Mouse (Mus musculus): ENCODE measurements around the gene Tbl3. TPM values are rescaled to one million over a fixed set of nuclear protein-coding genes. Genes with fewer than 3 reads are reported as not detected.
"Not testable (repeated sequence)": the region's sequence is repeated elsewhere in the genome, so short reads cannot be mapped to it uniquely, and the experiment has no call there.

The Tbl3 gene
- polyA plus RNA-seq, 1 experiment from 2014 or later = 50.5 TPM

GRCm38 (mm10) chr17:24718938-24719337 is 11.5 kb upstream of the Tbl3 start:
- ATAC-seq (replicated peaks; ENCODE audit: low FRiP score, low read depth); H3K27me3 ChIP-seq (ENCODE audit: insufficient read depth, low read length); DNase-seq (ENCODE audit: low spot score); H3K4me1 ChIP-seq (replicated peaks; ENCODE audit: insufficient read depth, low read length); H3K9me3 ChIP-seq (replicated peaks; ENCODE audit: low read length); H3K27ac ChIP-seq: not testable (repeated sequence)
- Histone ChIP-seq H3K36me3 (ENCODE audit: insufficient read depth, low read length) (peaks cover 21% of the 10 kb centered on the region; the same call in 1 of the 2 replicates), H3K9ac (ENCODE audit: low read depth, low read length) (peak overlapping the region; percentile 94), H3K4me3 (replicated peaks; ENCODE audit: low read depth, low read length) (peak overlapping the region; percentile 82), H3K4me2 (ENCODE audit: low read length) (peak overlapping the region; percentile 58)
- WGBS = 55% methylated on average over 5 of the region's 5 CpGs
- peak; percentile 36; the same call in 1 of the 2 replicates for TF ChIP-seq CTCF (IDR thresholded peaks at IDR 0.05; ENCODE audit: low read depth)

GRCm38 (mm10) chr17:24717943-24718342 is 10.5 kb upstream of the Tbl3 start, which contains the start of the genes Rnf151 and Rps2:
Rnf151 (minus strand) TSS chr17:24718063.
Rps2 (plus strand) TSS chr17:24718116.
- ATAC-seq (replicated peaks; ENCODE audit: low FRiP score, low read depth) = no peak
- Histone ChIP-seq H3K27ac (no peak within 1 kb of the TSS), H3K9ac (ENCODE audit: low read depth, low read length) (peak within 1 kb of the TSS; percentile 94), H3K9me3 (replicated peaks; ENCODE audit: low read length) (no peaks in the 10 kb centered on the region), H3K27me3 (ENCODE audit: insufficient read depth, low read length) (no peaks in the 10 kb centered on the region), H3K36me3 (ENCODE audit: insufficient read depth, low read length) (peaks cover 21% of the 10 kb centered on the region; the same call in 1 of the 2 replicates), H3K4me2 (ENCODE audit: low read length) (peak within 1 kb of the TSS; percentile 58), H3K4me1 (replicated peaks; ENCODE audit: insufficient read depth, low read length) (peaks cover 8% of the 10 kb centered on the region), H3K4me3 (replicated peaks; ENCODE audit: low read depth, low read length) (peak within 1 kb of the TSS; percentile 82; the same call in 1 of the 2 replicates)
- no peak for TF ChIP-seq CTCF (IDR thresholded peaks at IDR 0.05; ENCODE audit: low read depth)
- DNase-seq (ENCODE audit: low spot score) = no peak
- 75% methylated on average over 4 of the region's 4 CpGs for WGBS

- H3K9me3 ChIP-seq (replicated peaks; ENCODE audit: low read length) = no peaks in the 10 kb centered on the region
- H3K9ac ChIP-seq (ENCODE audit: low read depth, low read length) = no peak overlapping the region
- DNase-seq (ENCODE audit: low spot score) (no peak), ATAC-seq (replicated peaks; ENCODE audit: low FRiP score, low read depth) (no peak)
- H3K4me3 ChIP-seq (replicated peaks; ENCODE audit: low read depth, low read length) = no peak overlapping the region
- H3K27me3 ChIP-seq (ENCODE audit: insufficient read depth, low read length) = no peaks in the 10 kb centered on the region
- 0 out of 2 replicates have a peak, but pooled peaks cover 7% of the 10 kb centered on the region for H3K36me3 ChIP-seq (ENCODE audit: insufficient read depth, low read length)
- no peak overlapping the region for H3K4me2 ChIP-seq (ENCODE audit: low read length)
- H3K27ac ChIP-seq = peak overlapping the region; percentile 65; the same call in 1 of the 2 replicates
- peaks cover under 1% of the 10 kb centered on the region for H3K4me1 ChIP-seq (replicated peaks; ENCODE audit: insufficient read depth, low read length)
- TF ChIP-seq CTCF (IDR thresholded peaks at IDR 0.05; ENCODE audit: low read depth) = no peak
- WGBS = 93% methylated on average over 15 of the region's 15 CpGs
Measured at GRCm38 (mm10) chr17:24716166-24716682, 8.8 kb upstream of the Tbl3 start.

- no peaks in the 10 kb centered on the region for H3K27me3 ChIP-seq (ENCODE audit: insufficient read depth, low read length)
- H3K9me3 ChIP-seq (replicated peaks; ENCODE audit: low read length) = no peaks in the 10 kb centered on the region
- no peak overlapping the region for H3K4me3 ChIP-seq (replicated peaks; ENCODE audit: low read depth, low read length)
- peak overlapping the region; percentile 65 for H3K27ac ChIP-seq
- ATAC-seq (replicated peaks; ENCODE audit: low FRiP score, low read depth) = no peak
- no peak overlapping the region for H3K4me2 ChIP-seq (ENCODE audit: low read length)
- H3K4me1 ChIP-seq (replicated peaks; ENCODE audit: insufficient read depth, low read length) = no peaks in the 10 kb centered on the region
- 43% methylated on average over 6 of the region's 6 CpGs for WGBS
- H3K9ac ChIP-seq (ENCODE audit: low read depth, low read length) = no peak overlapping the region
- no peak for TF ChIP-seq CTCF (IDR thresholded peaks at IDR 0.05; ENCODE audit: low read depth)
- DNase-seq (ENCODE audit: low spot score) = peak; percentile 57
- 0 out of 2 replicates have a peak, but pooled peaks cover 6% of the 10 kb centered on the region for H3K36me3 ChIP-seq (ENCODE audit: insufficient read depth, low read length)
Measured at GRCm38 (mm10) chr17:24715556-24715955, 8.1 kb upstream of the Tbl3 start.

GRCm38 (mm10) chr17:24708646-24709045 is 1.2 kb upstream of the Tbl3 start:
- ATAC-seq (replicated peaks; ENCODE audit: low FRiP score, low read depth) (no peak), DNase-seq (ENCODE audit: low spot score) (peak; percentile 80)
- peaks cover 10% of the 10 kb centered on the region; the same call in 1 of the 2 replicates for H3K36me3 ChIP-seq (ENCODE audit: insufficient read depth, low read length)
- peak; percentile 66 for TF ChIP-seq CTCF (IDR thresholded peaks at IDR 0.05; ENCODE audit: low read depth)
- no peak overlapping the region for H3K9ac ChIP-seq (ENCODE audit: low read depth, low read length)
- 25% methylated on average over 2 of the region's 2 CpGs for WGBS
- no peak overlapping the region for H3K4me3 ChIP-seq (replicated peaks; ENCODE audit: low read depth, low read length)
- no peak overlapping the region for H3K4me2 ChIP-seq (ENCODE audit: low read length)
- H3K4me1 ChIP-seq (replicated peaks; ENCODE audit: insufficient read depth, low read length) = no peaks in the 10 kb centered on the region
- H3K9me3 ChIP-seq (replicated peaks; ENCODE audit: low read length) = no peaks in the 10 kb centered on the region
- no peak overlapping the region for H3K27ac ChIP-seq
- H3K27me3 ChIP-seq (ENCODE audit: insufficient read depth, low read length) = no peaks in the 10 kb centered on the region

- TF ChIP-seq CTCF (IDR thresholded peaks at IDR 0.05; ENCODE audit: low read depth) = no peak
- 4% methylated on average over 24 of the region's 24 CpGs for WGBS
- ATAC-seq (replicated peaks; ENCODE audit: low FRiP score, low read depth) = no peak
- H3K4me3 ChIP-seq (replicated peaks; ENCODE audit: low read depth, low read length) = peak overlapping the region; percentile 77
- H3K4me2 ChIP-seq (ENCODE audit: low read length) = peak overlapping the region; percentile 76
- no peak for DNase-seq (ENCODE audit: low spot score)
- H3K9ac ChIP-seq (ENCODE audit: low read depth, low read length) = peak overlapping the region; percentile 69; the same call in 1 of the 2 replicates
- H3K27me3 ChIP-seq (ENCODE audit: insufficient read depth, low read length) = no peaks in the 10 kb centered on the region
- no peaks in the 10 kb centered on the region for H3K4me1 ChIP-seq (replicated peaks; ENCODE audit: insufficient read depth, low read length)
- H3K27ac ChIP-seq = peak overlapping the region; percentile 80
- H3K9me3 ChIP-seq (replicated peaks; ENCODE audit: low read length) = no peaks in the 10 kb centered on the region
- H3K36me3 ChIP-seq (ENCODE audit: insufficient read depth, low read length) = peaks cover 10% of the 10 kb centered on the region; the same call in 1 of the 2 replicates
Measured at GRCm38 (mm10) chr17:24707801-24708425, 453 bp upstream of the Tbl3 start.
